Mouse (Mus musculus): ENCODE measurements at regions not wholly inside any gene's neighbourhood (a gene's known extent, or its start where the extent isn't known, plus 50 kb on each side); places are given as distances from the start of the nearest gene placed in this dataset.

GRCm38 (mm10) chr13:112160173-112160641, 128.0 kb upstream of the Ankrd55 start:
- TF ChIP-seq CTCF (IDR thresholded peaks at IDR 0.05; ENCODE audit: low read depth, low read length) (no peak), POLR2A (IDR thresholded peaks at IDR 0.05; ENCODE audit: borderline replicate concordance, low read depth, low read length) (no peak)
